ENCODE assay signal across 15 mouse cellular contexts in genomic region chr1:179004133-179004866, GRCm38 (mm10).
DNase-seq lines count a peak whose midpoint lies in the region; ATAC-seq lines count a peak whose summit lies in the region.
"Had no signal": no experiment of that assay in that cellular context is flagged by ENCODE, and none has a peak within 500 bp of the region (broad histone marks: within the 10 kb centered on the region; RNA-seq: fewer than 3 reads in every experiment).

No protein-coding gene starts in this region.

- no peak for DNase-seq in cerebellum, adult 11 months
- DNase-seq in midbrain, embryonic 11.5 days (ENCODE audit: low spot score, missing footprints): peak; percentile 54
- no peak for DNase-seq in midbrain, embryonic 10.5 days (ENCODE audit: low spot score)
- peak; percentile 13 for DNase-seq in layer of hippocampus, adult 9-10 months (ENCODE audit: low spot score)
- no peak for DNase-seq in lung, postnatal 36 days
- DNase-seq: gastrocnemius, adult 2 months; kidney, postnatal 36 days; liver, postnatal 0 days had no signal

- no peak overlapping the region for H3K4me2 ChIP-seq in midbrain, embryonic 11.5 days
- H3K4me2 ChIP-seq in neural tube, embryonic 13.5 days: no peak overlapping the region
- H3K4me2 ChIP-seq: intestine, embryonic 15.5 days; limb, embryonic 12.5 days had no signal

- H3K36me3 ChIP-seq in midbrain, embryonic 11.5 days (ENCODE audit: control insufficient read depth, insufficient read depth, low read length): no peaks in the 10 kb centered on the region
- H3K36me3 ChIP-seq in midbrain, embryonic 10.5 days: no peaks in the 10 kb centered on the region
- H3K36me3 ChIP-seq in neural tube, embryonic 13.5 days: no peaks in the 10 kb centered on the region
- H3K36me3 ChIP-seq: intestine, embryonic 15.5 days; limb, embryonic 12.5 days had no signal

- no peak overlapping the region for H3K27ac ChIP-seq in midbrain, embryonic 11.5 days (ENCODE audit: low read depth, low read length)
- no peak overlapping the region for H3K27ac ChIP-seq in midbrain, embryonic 10.5 days (replicated peaks)
- H3K27ac ChIP-seq in neural tube, embryonic 13.5 days (replicated peaks): no peak overlapping the region; the same call in 1 of the 2 replicates
- H3K27ac ChIP-seq: gastrocnemius, adult 2 months; intestine, embryonic 15.5 days; limb, embryonic 12.5 days; stomach, postnatal 0 days had no signal

- H3K4me1 ChIP-seq in midbrain, embryonic 11.5 days (ENCODE audit: control insufficient read depth, insufficient read depth, low read length): no peaks in the 10 kb centered on the region
- H3K4me1 ChIP-seq in midbrain, embryonic 10.5 days: peaks cover 10% of the 10 kb centered on the region; the same call in 1 of the 2 replicates
- peaks cover 23% of the 10 kb centered on the region for H3K4me1 ChIP-seq in neural tube, embryonic 13.5 days (replicated peaks)
- H3K4me1 ChIP-seq: intestine, embryonic 15.5 days; megakaryocyte, embryonic 14.5 days had no signal

- no peak overlapping the region for H3K4me3 ChIP-seq in midbrain, embryonic 11.5 days (ENCODE audit: low read depth, low read length)
- no peak overlapping the region for H3K4me3 ChIP-seq in midbrain, embryonic 10.5 days
- H3K4me3 ChIP-seq in neural tube, embryonic 13.5 days: no peak overlapping the region
- H3K4me3 ChIP-seq: gastrocnemius, adult 2 months; intestine, embryonic 15.5 days; limb, embryonic 12.5 days; megakaryocyte, embryonic 14.5 days had no signal

- WGBS in midbrain, embryonic 11.5 days: 84% methylated on average over 7 of the region's 7 CpGs
- 90% methylated on average over 7 of the region's 7 CpGs for WGBS in midbrain, embryonic 10.5 days
- WGBS in neural tube, embryonic 13.5 days: 46% methylated on average over 7 of the region's 7 CpGs

- ATAC-seq in cerebellum, adult (ENCODE audit: insufficient number of reproducible peaks, low FRiP score, low TSS enrichment): 0 out of 2 replicates have a peak, but pooled peaks have one; percentile 28
- ATAC-seq in midbrain, embryonic 11.5 days (ENCODE audit: low FRiP score): no peak
- ATAC-seq in neural tube, embryonic 13.5 days (ENCODE audit: low read depth): peak; percentile 57; the same call in 1 of the 2 replicates
- ATAC-seq in megakaryocyte progenitor cell, adult 5-6 weeks (replicated peaks; ENCODE audit: poor library complexity): no peak
- ATAC-seq: intestine, embryonic 15.5 days; liver, postnatal 0 days had no signal

- no peaks in the 10 kb centered on the region for H3K9me3 ChIP-seq in midbrain, embryonic 11.5 days (ENCODE audit: control insufficient read depth, low read length)
- no peaks in the 10 kb centered on the region for H3K9me3 ChIP-seq in midbrain, embryonic 10.5 days (replicated peaks)
- no peaks in the 10 kb centered on the region for H3K9me3 ChIP-seq in neural tube, embryonic 13.5 days
- H3K9me3 ChIP-seq: intestine, embryonic 15.5 days had no signal

- H3K27me3 ChIP-seq in midbrain, embryonic 11.5 days (ENCODE audit: control insufficient read depth, insufficient read depth, low read length): no peaks in the 10 kb centered on the region
- no peaks in the 10 kb centered on the region for H3K27me3 ChIP-seq in midbrain, embryonic 10.5 days (ENCODE audit: low read depth, poor library complexity, severe bottlenecking)
- H3K27me3 ChIP-seq in neural tube, embryonic 13.5 days: no peaks in the 10 kb centered on the region
- H3K27me3 ChIP-seq: intestine, embryonic 15.5 days; limb, embryonic 12.5 days; megakaryocyte, embryonic 14.5 days had no signal

- H3K9ac ChIP-seq in midbrain, embryonic 11.5 days (ENCODE audit: low read length): no peak overlapping the region
- H3K9ac ChIP-seq in neural tube, embryonic 13.5 days: no peak overlapping the region
- H3K9ac ChIP-seq: intestine, embryonic 15.5 days; limb, embryonic 12.5 days; liver, postnatal 0 days had no signal

Comparison
In these comparisons a context has a peak if more than half of its experiments do, and no peak if none do; other contexts are left out.
1. DNase-seq: peak in midbrain, embryonic 11.5 days (single experiment) and layer of hippocampus, adult 9-10 months (single experiment); none in cerebellum, adult 11 months (single experiment), midbrain, embryonic 10.5 days (single experiment) and lung, postnatal 36 days (single experiment).
2. ATAC-seq: peak in cerebellum, adult (single experiment) and neural tube, embryonic 13.5 days (single experiment); none in midbrain, embryonic 11.5 days (single experiment) and megakaryocyte progenitor cell, adult 5-6 weeks (single experiment).